Mouse (Mus musculus) heart, adult 18-20 months (tissue): ENCODE measurements around the gene Vcl. TPM values are rescaled to one million over a fixed set of nuclear protein-coding genes. Genes with fewer than 3 reads are reported as not detected.

Experiments
- DNase-seq, 2 experiments: peaks; one replicate each; pipeline ENCODE4 v3.0.0; 2021 to 2022; ENCODE audit warnings: mixed read lengths in 1 of 2
- total RNA-seq, 2 experiments: library from RNA; stranded (reverse); gene quantifications; 2 replicates each; pipeline ENCODE4 v1.2.3; 2021

The Vcl gene
- total RNA-seq, 2 experiments from 2014 or later = 105 to 116 TPM

GRCm38 (mm10) chr14:21065490-21066162 lies 136.4 kb downstream of the Vcl start:
- DNase-seq = no peak

DNA sequence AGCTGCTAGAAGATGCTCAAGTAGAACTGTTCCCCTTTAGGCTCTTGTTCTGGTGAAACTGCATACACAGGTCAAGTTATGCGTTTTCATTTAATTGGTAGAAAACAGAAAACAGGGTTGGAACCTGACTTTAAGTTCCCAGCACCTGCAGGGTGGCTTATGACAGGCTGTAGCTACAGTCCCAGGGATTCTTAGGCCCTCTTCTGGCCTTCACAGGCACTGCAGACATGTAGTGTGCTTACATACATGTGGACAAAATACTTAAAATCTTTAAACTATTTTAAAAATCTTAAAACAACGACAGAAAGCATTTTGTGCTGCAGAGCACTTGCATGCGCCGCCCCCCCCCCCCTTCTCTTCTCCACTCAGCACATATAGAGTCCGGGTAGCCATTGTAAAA lies 140.4 kb downstream of the Vcl start:
- DNase-seq = no peak

- DNase-seq = no peak
Observed at GRCm38 (mm10) chr14:21073981-21074380, 144.8 kb downstream of the Vcl start.

- no peak for DNase-seq
Observed at GRCm38 (mm10) chr14:21074398-21075320, 145.5 kb downstream of the Vcl start.

- peak; percentile 91 to 94 for DNase-seq
Observed at GRCm38 (mm10) chr14:21075751-21076500, 146.7 kb downstream of the Vcl start.

DNA sequence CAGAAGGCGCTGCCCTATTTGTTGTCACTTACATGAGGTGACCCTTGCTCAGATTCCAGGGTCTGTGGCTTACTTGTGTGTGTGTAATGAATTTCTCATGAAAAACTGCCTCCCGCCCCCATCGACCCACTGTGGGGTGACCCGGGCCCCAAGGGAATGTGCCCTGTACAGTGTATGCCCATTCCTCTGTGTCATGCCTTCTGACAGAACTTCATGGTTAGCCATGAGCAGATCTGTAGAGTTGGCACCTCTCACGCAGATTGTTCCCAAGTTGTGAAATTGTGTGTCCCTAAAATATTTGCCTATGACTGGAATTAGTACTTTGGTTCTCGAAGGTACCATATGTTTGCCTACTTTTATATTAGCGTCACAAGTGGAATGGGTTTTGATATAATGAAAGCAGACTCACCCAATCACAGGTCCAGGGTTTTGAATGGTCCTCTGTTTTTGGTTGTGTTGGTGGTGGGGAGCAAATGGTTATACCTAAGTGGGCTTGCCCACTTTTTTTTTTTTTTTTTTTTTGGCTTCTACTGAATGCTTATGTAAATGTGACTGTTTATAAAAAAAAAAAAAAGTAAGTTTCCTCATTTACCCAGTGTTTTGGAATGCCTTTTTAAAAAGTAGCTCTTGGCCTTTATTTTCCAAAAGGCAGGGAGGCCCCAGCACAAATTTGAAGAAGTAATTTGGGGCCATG lies 147.4 kb downstream of the Vcl start:
- DNase-seq = peak in 1 of 2 experiments; percentile 45

DNA sequence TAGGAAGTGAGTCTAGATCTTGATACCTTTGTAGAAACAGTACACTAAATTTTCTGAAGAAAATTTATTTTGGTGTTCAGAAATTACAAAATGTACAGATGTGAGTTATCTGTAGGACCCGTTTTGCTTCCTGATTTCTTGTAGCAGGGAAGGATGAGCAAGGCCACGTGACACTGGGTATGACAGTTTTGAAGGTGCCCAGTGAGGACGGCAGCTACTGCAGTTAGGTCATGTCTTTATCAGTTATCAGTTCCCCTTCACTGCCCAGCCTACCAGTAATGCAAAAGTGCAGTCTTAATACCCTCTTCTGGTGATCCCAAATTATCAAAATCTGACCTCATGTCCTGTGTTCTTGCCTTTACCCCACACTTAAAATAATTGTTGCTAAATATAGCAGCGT lies 148.7 kb downstream of the Vcl start:
- DNase-seq = no peak

DNA sequence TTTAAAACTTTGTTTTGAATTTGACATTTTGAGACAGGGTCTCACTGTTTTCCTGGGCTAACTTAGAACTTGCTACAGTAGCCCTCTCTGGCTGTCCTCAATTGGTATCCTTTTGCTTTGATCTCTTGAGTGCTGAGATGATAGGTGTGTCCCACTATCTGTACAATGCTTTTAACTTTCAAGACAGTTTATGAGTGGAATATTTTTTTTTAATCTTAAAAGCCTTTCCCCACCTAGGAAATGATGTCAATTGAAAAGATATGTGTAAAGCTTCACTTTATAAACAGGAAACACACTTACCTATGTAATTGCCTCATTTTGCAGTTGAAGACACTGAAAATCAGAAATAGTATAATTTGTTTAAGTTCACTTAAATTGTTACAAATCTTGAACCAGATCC lies 149.3 kb downstream of the Vcl start:
- no peak for DNase-seq

- DNase-seq = no peak
Observed at GRCm38 (mm10) chr14:21082823-21083222, 153.6 kb downstream of the Vcl start.

Other genes with a start within 250 kb of the Vcl start
- gene Fut11, start 234.4 kb upstream of the Vcl start, total RNA-seq = 1 to 10 TPM; 4.6 to 6.1 TPM
- 100 to 1,000 TPM; 108 to 122 TPM for gene Chchd1, start 226.4 kb upstream of the Vcl start, total RNA-seq
- 10 to 100 TPM; 28.5 to 36.0 TPM for gene Zswim8, start 221.8 kb upstream of the Vcl start, total RNA-seq
- 1 to 10 TPM; 6.4 to 8.3 TPM for gene Ndst2, start 194.8 kb upstream of the Vcl start, total RNA-seq
- 10 to 100 TPM; 43.8 to 47.7 TPM for gene Camk2g, start 135.3 kb upstream of the Vcl start, total RNA-seq
- gene Plau, start 92.7 kb upstream of the Vcl start, total RNA-seq = 1 to 10 TPM; 3.8 to 4.0 TPM
- 10 to 100 TPM; 48.1 to 48.8 TPM for gene Ap3m1, start 123.1 kb downstream of the Vcl start, total RNA-seq
- gene Adk, start 123.2 kb downstream of the Vcl start, total RNA-seq = 100 to 1,000 TPM; 228 to 242 TPM